Comparison of ENCODE assay signal across 10 mouse cellular contexts in the genomic region with DNA sequence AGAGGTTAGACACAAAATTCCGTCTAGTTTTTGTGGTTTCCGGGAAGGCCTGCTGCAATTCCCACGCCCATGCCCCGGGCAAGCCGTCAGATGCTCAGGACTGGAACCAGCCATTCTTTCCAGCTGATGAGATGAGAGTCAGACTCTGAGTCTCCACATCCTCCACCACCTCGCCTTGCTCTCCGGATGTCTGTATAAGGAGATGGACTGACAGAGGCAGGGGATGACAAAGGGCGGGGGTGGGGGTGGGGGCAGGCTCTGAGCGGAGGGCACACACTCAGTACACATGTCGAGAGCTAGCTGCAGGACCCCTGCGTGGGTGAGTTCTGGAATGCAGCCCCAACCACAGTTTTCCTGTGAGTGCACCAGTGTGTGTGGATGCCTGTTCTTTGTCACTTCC. TPM values are rescaled to one million over a fixed set of nuclear protein-coding genes. Genes with fewer than 3 reads are reported as not detected.
DNase-seq lines count a peak whose midpoint lies in the region; ATAC-seq lines count a peak whose summit lies in the region.
"Had no signal": no experiment of that assay in that cellular context is flagged by ENCODE, and none has a peak within 500 bp of the region (broad histone marks: within the 10 kb centered on the region; RNA-seq: fewer than 3 reads in every experiment).

No protein-coding gene starts in this region.

- H3K36me3 ChIP-seq in embryonic facial prominence, embryonic 11.5 days (replicated peaks; ENCODE audit: control insufficient read depth, insufficient read depth, low read depth, low read length): no peaks in the 10 kb centered on the region
- H3K36me3 ChIP-seq: liver, embryonic 13.5 days; neural tube, embryonic 13.5 days had no signal

- H3K4me2 ChIP-seq in embryonic facial prominence, embryonic 11.5 days (ENCODE audit: low read depth, low read length): no peak overlapping the region
- H3K4me2 ChIP-seq: liver, embryonic 13.5 days; neural tube, embryonic 13.5 days had no signal

- no peak overlapping the region for H3K9ac ChIP-seq in embryonic facial prominence, embryonic 11.5 days (replicated peaks; ENCODE audit: low read length)
- H3K9ac ChIP-seq: liver, embryonic 13.5 days; neural tube, embryonic 13.5 days had no signal

- no peaks in the 10 kb centered on the region for H3K9me3 ChIP-seq in embryonic facial prominence, embryonic 11.5 days (replicated peaks; ENCODE audit: control insufficient read depth, low read length)
- H3K9me3 ChIP-seq: liver, embryonic 13.5 days; neural tube, embryonic 13.5 days had no signal

- no peaks in the 10 kb centered on the region for H3K4me1 ChIP-seq in embryonic facial prominence, embryonic 11.5 days (ENCODE audit: control insufficient read depth, insufficient read depth, low read length)

- WGBS in embryonic facial prominence, embryonic 11.5 days: 40% methylated on average over 11 of the region's 11 CpGs

- peak; percentile 35; the same call in 1 of the 2 replicates for ATAC-seq in embryonic facial prominence, embryonic 11.5 days (replicated peaks; ENCODE audit: insufficient number of reproducible peaks, low FRiP score, low TSS enrichment, low read depth)
- peak; percentile 93 for ATAC-seq in inflammation-experienced regulatory T-cells, adult 6 months

- no peak overlapping the region for H3K27ac ChIP-seq in embryonic facial prominence, embryonic 11.5 days (replicated peaks; ENCODE audit: low read depth, low read length)
- H3K27ac ChIP-seq: liver, embryonic 13.5 days; neural tube, embryonic 13.5 days had no signal

- no peak overlapping the region for H3K4me3 ChIP-seq in embryonic facial prominence, embryonic 11.5 days (ENCODE audit: low read depth, low read length)
- H3K4me3 ChIP-seq: liver, embryonic 13.5 days; neural tube, embryonic 13.5 days had no signal

- peak; percentile 42 for DNase-seq in kidney, postnatal 14 days
- DNase-seq in kidney, adult 8-10 months: no peak
- DNase-seq in Muller cell, postnatal 12 days (ENCODE audit: inconsistent ontology term): peak; percentile 81
- peak; percentile 14 for DNase-seq in embryonic facial prominence, embryonic 11.5 days (ENCODE audit: low spot score)
- DNase-seq in right cerebral cortex, adult 18-20 months: no peak
- DNase-seq in ovary, adult 18-20 months (ENCODE audit: low spot score): no peak
- DNase-seq: cerebellum, postnatal 25 days; liver, embryonic 13.5 days had no signal

- no peaks in the 10 kb centered on the region for H3K27me3 ChIP-seq in embryonic facial prominence, embryonic 11.5 days (ENCODE audit: control insufficient read depth, insufficient read depth, low read length)
- H3K27me3 ChIP-seq: neural tube, embryonic 13.5 days had no signal

RNA-seq across cellular contexts. Expression of gene Syde2, which starts 57.3 kb away (rescaled TPM):
- polyA plus RNA-seq in embryonic facial prominence, embryonic 11.5 days (2014; fragmentation: Nextera tagmentation; extraction: Ambion mirVana): 1.9 and 2.0 TPM in 2 replicates
- under 1 TPM in 1 of 3 experiments, not detected in 2; 0.13 TPM for polyA plus RNA-seq in inflammation-experienced regulatory T-cells, adult 6 months (2017; shearing (Covaris generic))

Comparison
In these comparisons a context has a peak if more than half of its experiments do, and no peak if none do; other contexts are left out.
1. DNase-seq: peak in kidney, postnatal 14 days (single experiment), Muller cell, postnatal 12 days (single experiment) and embryonic facial prominence, embryonic 11.5 days (single experiment); none in kidney, adult 8-10 months (0 of 2), right cerebral cortex, adult 18-20 months (single experiment) and ovary, adult 18-20 months (single experiment).